Mouse (Mus musculus): ENCODE results near the gene Usp6nl. TPM values are rescaled to one million over a fixed set of nuclear protein-coding genes. Genes with fewer than 3 reads are reported as not detected.

The Usp6nl gene
- polyA plus RNA-seq, 1 experiment from 2014 or later = 9.9 TPM

DNA sequence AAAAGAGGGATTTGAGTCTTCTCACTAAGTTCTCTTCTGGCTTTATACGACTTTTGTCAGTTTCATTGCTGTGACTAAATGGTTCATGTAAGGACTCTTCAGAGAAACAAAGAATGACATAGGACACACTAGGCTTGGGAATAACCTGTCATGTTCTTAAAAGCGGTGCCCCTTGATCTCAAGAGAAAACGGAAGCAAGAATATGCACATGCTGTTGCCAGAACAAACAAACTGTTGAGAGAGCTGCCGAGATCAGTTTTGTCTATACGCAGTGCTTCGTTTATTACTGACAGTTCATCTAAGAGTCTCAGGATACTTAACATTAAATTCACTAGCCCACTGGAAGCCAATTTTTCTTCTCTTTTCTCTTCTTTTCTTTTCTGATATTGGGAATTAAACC, 76.4 kb downstream of the Usp6nl start:
- Histone ChIP-seq H3K27me3 (ENCODE audit: control insufficient read depth, insufficient read depth, low read length) (no peaks in the 10 kb centered on the region), H3K4me1 (replicated peaks; ENCODE audit: control insufficient read depth, insufficient read depth, low read length) (peaks cover 6% of the 10 kb centered on the region), H3K9ac (no peak overlapping the region), H3K4me3 (replicated peaks; ENCODE audit: low read length) (no peak overlapping the region), H3K36me3 (replicated peaks; ENCODE audit: control insufficient read depth, insufficient read depth) (no peaks in the 10 kb centered on the region), H3K27ac (no peak overlapping the region), H3K4me2 (replicated peaks) (no peak overlapping the region), H3K9me3 (ENCODE audit: control insufficient read depth, low read length) (no peaks in the 10 kb centered on the region)
- ATAC-seq (ENCODE audit: low FRiP score) = no peak
- 88% methylated on average over 6 of the region's 6 CpGs for WGBS
- DNase-seq (ENCODE audit: low spot score) = no peak

DNA sequence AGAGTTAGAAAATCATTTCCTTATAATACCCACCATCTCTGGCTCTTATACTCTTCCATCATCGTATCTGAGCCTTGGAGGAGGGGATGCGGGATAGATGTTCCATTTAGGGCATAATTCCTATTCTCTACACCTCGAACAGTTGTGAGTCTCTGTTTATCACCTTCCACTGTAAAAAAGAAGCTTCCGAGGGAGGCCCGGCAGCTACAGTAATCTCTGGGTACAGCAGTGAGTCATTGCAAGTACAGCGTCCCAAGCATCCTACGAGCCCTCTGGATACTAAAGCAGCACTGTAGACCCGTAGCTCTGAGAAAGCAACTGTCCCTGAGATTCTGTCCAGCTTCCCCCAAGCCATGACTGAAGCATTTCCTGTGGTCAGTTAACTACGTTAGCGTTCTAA, 78.6 kb downstream of the Usp6nl start:
- WGBS = 94% methylated on average over 10 of the region's 10 CpGs

DNA sequence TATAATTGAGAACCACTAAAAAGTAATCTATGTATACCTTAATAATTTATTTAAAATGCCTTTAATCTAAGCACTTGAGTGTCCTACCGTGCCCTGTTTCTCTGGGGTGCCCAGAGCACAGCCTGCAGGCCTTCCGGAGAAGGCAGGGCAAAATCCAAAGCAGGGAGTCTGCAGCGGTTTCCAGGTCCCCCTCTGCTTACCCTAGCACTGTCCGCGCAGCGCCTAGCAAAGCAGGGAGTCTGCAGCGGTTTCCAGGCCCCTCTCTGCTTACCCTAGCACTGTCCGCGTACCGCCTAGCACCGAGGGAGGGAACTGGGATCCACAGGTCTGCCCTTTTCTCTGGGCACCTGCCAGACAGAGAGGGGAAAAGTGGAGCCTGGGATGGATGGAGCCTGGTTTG, 80.9 kb downstream of the Usp6nl start:
- 10% methylated on average over 11 of the region's 11 CpGs for WGBS
- Histone ChIP-seq H3K27ac (0 out of 2 replicates have a peak overlapping the region, but pooled peaks have one; percentile 21), H3K9ac (no peak overlapping the region), H3K4me1 (replicated peaks; ENCODE audit: control insufficient read depth, insufficient read depth, low read length) (peaks cover 16% of the 10 kb centered on the region), H3K4me3 (replicated peaks; ENCODE audit: low read length) (no peak overlapping the region), H3K9me3 (ENCODE audit: control insufficient read depth, low read length) (no peaks in the 10 kb centered on the region), H3K27me3 (ENCODE audit: control insufficient read depth, insufficient read depth, low read length) (no peaks in the 10 kb centered on the region), H3K36me3 (replicated peaks; ENCODE audit: control insufficient read depth, insufficient read depth) (no peaks in the 10 kb centered on the region), H3K4me2 (replicated peaks) (no peak overlapping the region)
- peak; percentile 29; the same call in 1 of the 2 replicates for ATAC-seq (ENCODE audit: low FRiP score)
- peak; percentile 31 for DNase-seq (ENCODE audit: low spot score)

More for the DNA sequence above, 78.6 kb downstream of the Usp6nl start:
- ATAC-seq (ENCODE audit: low FRiP score) (no peak), DNase-seq (ENCODE audit: low spot score) (no peak)
- Histone ChIP-seq H3K4me2 (replicated peaks) (no peak overlapping the region), H3K36me3 (replicated peaks; ENCODE audit: control insufficient read depth, insufficient read depth) (no peaks in the 10 kb centered on the region), H3K27me3 (ENCODE audit: control insufficient read depth, insufficient read depth, low read length) (no peaks in the 10 kb centered on the region), H3K9ac (no peak overlapping the region), H3K27ac (no peak overlapping the region), H3K4me3 (replicated peaks; ENCODE audit: low read length) (no peak overlapping the region), H3K4me1 (replicated peaks; ENCODE audit: control insufficient read depth, insufficient read depth, low read length) (peaks cover 16% of the 10 kb centered on the region), H3K9me3 (ENCODE audit: control insufficient read depth, low read length) (no peaks in the 10 kb centered on the region)

DNA sequence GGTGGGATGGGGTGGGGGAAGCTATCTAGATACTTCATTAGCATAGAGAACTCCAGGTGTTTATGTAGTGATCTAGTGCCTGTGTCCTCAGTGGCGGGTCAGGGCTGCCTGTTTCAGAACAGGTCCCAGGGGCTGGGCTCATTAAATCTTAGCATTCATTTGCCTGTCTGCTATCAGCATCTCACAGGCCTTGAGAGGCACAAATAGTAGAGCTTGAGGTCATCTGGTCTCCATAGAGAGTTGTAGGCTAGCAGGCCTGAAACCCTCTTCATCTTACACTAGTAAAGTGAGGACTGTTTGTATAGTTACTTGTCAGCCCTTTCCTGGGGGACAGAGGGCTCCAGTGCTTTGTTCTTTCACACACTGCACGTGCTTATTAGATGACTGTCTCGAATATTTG, 81.5 kb downstream of the Usp6nl start:
- H3K9me3 ChIP-seq (ENCODE audit: control insufficient read depth, low read length) = no peaks in the 10 kb centered on the region
- no peak overlapping the region for H3K4me2 ChIP-seq (replicated peaks)
- peaks cover 16% of the 10 kb centered on the region for H3K4me1 ChIP-seq (replicated peaks; ENCODE audit: control insufficient read depth, insufficient read depth, low read length)
- H3K27ac ChIP-seq = no peak overlapping the region
- no peak overlapping the region for H3K4me3 ChIP-seq (replicated peaks; ENCODE audit: low read length)
- H3K27me3 ChIP-seq (ENCODE audit: control insufficient read depth, insufficient read depth, low read length) = no peaks in the 10 kb centered on the region
- 38% methylated on average over 3 of the region's 3 CpGs for WGBS
- H3K9ac ChIP-seq = no peak overlapping the region
- H3K36me3 ChIP-seq (replicated peaks; ENCODE audit: control insufficient read depth, insufficient read depth) = no peaks in the 10 kb centered on the region; the same call in 1 of the 2 replicates
- DNase-seq (ENCODE audit: low spot score) (no peak), ATAC-seq (ENCODE audit: low FRiP score) (no peak; the same call in 1 of the 2 replicates)

DNA sequence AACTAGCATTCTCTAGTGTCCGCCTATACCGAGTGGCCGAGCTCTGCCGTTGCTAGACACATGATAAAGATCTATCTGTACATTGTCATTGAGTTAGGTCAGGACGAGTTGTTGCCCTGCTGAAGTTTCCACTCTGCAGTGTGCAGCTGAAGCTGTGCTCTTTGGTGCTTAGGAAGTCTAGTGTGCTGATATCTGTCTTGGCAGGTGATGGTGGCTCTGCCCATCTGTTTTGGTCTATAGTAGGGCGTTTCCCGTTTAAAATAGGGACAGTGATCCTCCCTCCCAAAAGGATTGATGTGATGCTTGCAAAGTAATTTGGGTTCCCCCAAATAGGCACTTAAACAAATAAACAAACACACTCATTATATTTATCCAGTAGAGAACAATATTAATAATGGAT, 82.2 kb downstream of the Usp6nl start:
- Histone ChIP-seq H3K27ac (no peak overlapping the region), H3K4me3 (replicated peaks; ENCODE audit: low read length) (no peak overlapping the region), H3K4me1 (replicated peaks; ENCODE audit: control insufficient read depth, insufficient read depth, low read length) (peaks cover 22% of the 10 kb centered on the region), H3K36me3 (replicated peaks; ENCODE audit: control insufficient read depth, insufficient read depth) (peaks cover 2% of the 10 kb centered on the region; the same call in 1 of the 2 replicates), H3K9ac (no peak overlapping the region), H3K9me3 (ENCODE audit: control insufficient read depth, low read length) (no peaks in the 10 kb centered on the region), H3K4me2 (replicated peaks) (no peak overlapping the region), H3K27me3 (ENCODE audit: control insufficient read depth, insufficient read depth, low read length) (no peaks in the 10 kb centered on the region)
- 71% methylated on average over 7 of the region's 7 CpGs for WGBS
- ATAC-seq (ENCODE audit: low FRiP score) = no peak
- no peak for DNase-seq (ENCODE audit: low spot score)

DNA sequence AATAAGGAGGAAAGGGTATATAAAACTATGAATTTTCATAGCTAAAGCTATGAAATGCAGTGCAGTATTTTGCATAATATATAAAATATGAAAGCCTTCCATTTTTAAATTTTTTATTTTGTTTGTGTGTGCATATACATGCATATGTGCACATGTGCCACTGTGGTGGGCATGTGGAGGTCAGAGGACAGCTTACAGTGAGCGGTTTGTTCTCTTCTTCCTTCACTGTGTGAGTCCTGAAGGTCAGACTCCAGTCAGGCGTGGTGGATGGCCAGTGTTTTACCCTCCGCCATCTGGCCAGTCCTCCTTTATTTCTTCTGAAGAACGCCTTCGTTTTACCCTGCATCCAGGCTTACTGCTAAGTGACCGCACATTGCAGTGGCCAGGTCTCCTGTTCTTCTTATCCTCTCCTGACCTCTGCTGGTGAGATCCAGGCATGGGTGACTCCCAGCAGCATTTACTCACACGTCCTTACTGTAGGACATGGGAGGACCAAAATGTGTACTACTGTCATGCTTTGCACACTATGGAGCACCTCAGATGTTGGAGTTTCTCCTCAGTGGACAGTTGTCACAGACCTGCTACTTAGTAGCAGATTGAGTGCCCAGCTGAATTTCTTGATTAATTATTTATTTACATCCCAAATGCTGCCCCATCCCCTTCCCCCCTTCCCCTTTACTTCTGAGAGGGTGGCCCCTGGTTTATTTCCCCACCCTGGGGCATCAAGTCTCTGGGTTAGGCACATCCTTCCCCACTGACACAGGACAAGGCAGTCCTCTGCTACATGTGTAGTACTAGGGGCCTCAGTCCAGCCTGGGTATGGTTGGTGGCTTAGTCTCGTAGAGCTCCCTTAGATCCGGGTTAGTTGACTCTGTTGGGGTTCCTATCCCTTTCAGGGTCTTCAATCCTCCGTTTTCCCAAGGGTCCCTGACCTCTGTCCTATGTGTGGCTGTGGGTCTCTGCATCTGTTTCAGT, 82.9 kb downstream of the Usp6nl start:
- Histone ChIP-seq H3K36me3 (replicated peaks; ENCODE audit: control insufficient read depth, insufficient read depth) (peaks cover 6% of the 10 kb centered on the region; the same call in 1 of the 2 replicates), H3K4me1 (replicated peaks; ENCODE audit: control insufficient read depth, insufficient read depth, low read length) (peaks cover 22% of the 10 kb centered on the region), H3K9me3 (ENCODE audit: control insufficient read depth, low read length) (no peaks in the 10 kb centered on the region), H3K27me3 (ENCODE audit: control insufficient read depth, insufficient read depth, low read length) (no peaks in the 10 kb centered on the region), H3K4me3 (replicated peaks; ENCODE audit: low read length) (no peak overlapping the region), H3K27ac (no peak overlapping the region), H3K9ac (no peak overlapping the region), H3K4me2 (replicated peaks) (no peak overlapping the region; the same call in 1 of the 2 replicates)
- WGBS = 28% methylated on average over 10 of the region's 10 CpGs
- DNase-seq (ENCODE audit: low spot score) = peak; percentile 85
- ATAC-seq (ENCODE audit: low FRiP score) = peak; percentile 88

DNA sequence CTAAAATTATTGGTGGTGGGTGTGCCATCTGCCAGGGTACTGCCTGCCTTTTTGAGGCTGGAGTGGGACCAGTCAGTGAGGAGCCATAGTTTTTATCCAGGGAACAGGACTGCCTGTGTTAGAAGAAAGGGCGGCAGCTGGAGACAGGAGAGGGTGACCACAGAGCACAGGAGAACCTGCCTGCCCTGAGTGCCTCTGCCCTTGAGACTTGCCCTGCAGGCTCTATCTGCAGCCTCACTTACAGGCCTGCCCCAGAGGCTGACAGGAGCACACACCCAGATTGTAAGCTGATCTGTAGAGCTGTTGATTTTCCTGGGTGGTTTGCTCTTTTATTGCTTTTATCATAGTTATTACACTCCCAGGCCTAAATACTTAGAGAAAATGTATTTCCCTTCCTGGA, 85.2 kb downstream of the Usp6nl start:
- ATAC-seq (ENCODE audit: low FRiP score) (no peak), DNase-seq (ENCODE audit: low spot score) (no peak)
- Histone ChIP-seq H3K9ac (no peak overlapping the region), H3K9me3 (ENCODE audit: control insufficient read depth, low read length) (no peaks in the 10 kb centered on the region), H3K27me3 (ENCODE audit: control insufficient read depth, insufficient read depth, low read length) (no peaks in the 10 kb centered on the region), H3K4me1 (replicated peaks; ENCODE audit: control insufficient read depth, insufficient read depth, low read length) (peaks cover 22% of the 10 kb centered on the region), H3K27ac (no peak overlapping the region), H3K36me3 (replicated peaks; ENCODE audit: control insufficient read depth, insufficient read depth) (peaks cover 11% of the 10 kb centered on the region; the same call in 1 of the 2 replicates), H3K4me3 (replicated peaks; ENCODE audit: low read length) (no peak overlapping the region), H3K4me2 (replicated peaks) (no peak overlapping the region)
- 87% methylated on average over 1 of the region's 1 CpGs for WGBS

DNA sequence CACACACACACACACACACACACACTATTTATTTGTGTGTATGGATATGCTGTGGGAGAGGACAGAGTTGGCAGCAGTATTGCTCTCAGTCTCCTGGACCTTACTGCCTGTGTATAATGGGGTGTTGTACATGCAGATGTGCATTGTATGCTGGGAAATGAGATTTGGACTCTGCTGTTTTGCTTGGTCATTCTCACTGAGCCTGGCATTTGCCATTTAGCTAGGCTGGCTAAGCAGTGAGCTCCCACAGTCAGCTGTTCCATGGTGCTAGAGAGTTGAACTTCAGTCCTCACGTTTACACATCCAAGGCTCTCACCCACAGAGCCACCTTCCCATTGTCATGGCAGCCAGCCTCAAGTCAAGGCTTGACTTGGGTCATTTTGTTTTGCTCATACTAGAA, 90.2 kb downstream of the Usp6nl start:
- Histone ChIP-seq H3K27me3 (ENCODE audit: control insufficient read depth, insufficient read depth, low read length) (no peaks in the 10 kb centered on the region), H3K9me3 (ENCODE audit: control insufficient read depth, low read length) (no peaks in the 10 kb centered on the region), H3K4me2 (replicated peaks) (no peak overlapping the region), H3K4me3 (replicated peaks; ENCODE audit: low read length) (no peak overlapping the region), H3K27ac (no peak overlapping the region), H3K4me1 (replicated peaks; ENCODE audit: control insufficient read depth, insufficient read depth, low read length) (0 out of 2 replicates have a peak, but pooled peaks cover 6% of the 10 kb centered on the region), H3K36me3 (replicated peaks; ENCODE audit: control insufficient read depth, insufficient read depth) (peaks cover 13% of the 10 kb centered on the region; the same call in 1 of the 2 replicates), H3K9ac (no peak overlapping the region)
- DNase-seq (ENCODE audit: low spot score) (no peak), ATAC-seq (ENCODE audit: low FRiP score) (no peak)
- WGBS = 78% methylated on average over 1 of the region's 1 CpGs

DNA sequence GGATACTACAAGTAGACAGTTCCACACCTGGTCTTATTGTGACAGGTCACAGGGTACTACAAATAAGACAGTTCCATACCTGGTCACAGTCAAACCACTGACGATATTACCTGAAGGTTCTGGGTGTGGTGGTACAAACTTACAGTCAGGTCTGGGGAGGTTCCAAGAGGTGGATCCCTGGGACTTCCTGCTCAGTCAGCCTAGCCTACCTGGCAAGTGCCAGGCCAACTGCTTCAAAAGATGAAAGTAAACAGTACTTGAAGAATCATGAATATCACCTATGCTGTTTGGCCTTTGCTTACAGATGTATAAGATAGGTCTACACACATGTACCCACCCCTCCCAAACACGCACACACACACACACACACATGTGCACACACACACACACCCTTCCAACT, 91.3 kb downstream of the Usp6nl start:
- Histone ChIP-seq H3K9me3 (ENCODE audit: control insufficient read depth, low read length) (no peaks in the 10 kb centered on the region), H3K36me3 (replicated peaks; ENCODE audit: control insufficient read depth, insufficient read depth) (peaks cover 13% of the 10 kb centered on the region; the same call in 1 of the 2 replicates), H3K27ac (no peak overlapping the region), H3K4me2 (replicated peaks) (no peak overlapping the region), H3K27me3 (ENCODE audit: control insufficient read depth, insufficient read depth, low read length) (no peaks in the 10 kb centered on the region), H3K9ac (no peak overlapping the region), H3K4me1 (replicated peaks; ENCODE audit: control insufficient read depth, insufficient read depth, low read length) (0 out of 2 replicates have a peak, but pooled peaks cover 6% of the 10 kb centered on the region), H3K4me3 (replicated peaks; ENCODE audit: low read length) (no peak overlapping the region)
- DNase-seq (ENCODE audit: low spot score) (no peak), ATAC-seq (ENCODE audit: low FRiP score) (no peak)
- 99% methylated on average over 2 of the region's 2 CpGs for WGBS

All from hindbrain, embryonic 14.5 days (tissue).